Mouse (Mus musculus) CH12.LX (cell line): ENCODE results near the gene Meiob. TPM values are rescaled to one million over a fixed set of nuclear protein-coding genes. Genes with fewer than 3 reads are reported as not detected.

Source experiments
- DNase-seq: peaks from one replicate; pipeline ENCODE4 v3.0.0-alpha.2; 2013; ENCODE audit errors: extremely low read depth
- H3K27ac ChIP-seq: 2 replicates; pipeline ENCODE4 v1.5.1; 2012; ENCODE audit warnings: low read depth, mild to moderate bottlenecking, control low read depth, moderate library complexity; ENCODE audit not compliant: insufficient read depth
- H3K27me3 ChIP-seq: replicated peaks from 2 replicates; pipeline ENCODE3; 2012; ENCODE audit warnings: inconsistent platforms
- H3K36me3 ChIP-seq, 2 experiments: replicated peaks in 1 of 2; 2 replicates each; pipeline versions ENCODE3 to v1.6.1; 2012; ENCODE audit warnings: inconsistent platforms in 1 of 2, low read length in 1 of 2, mild to moderate bottlenecking in 1 of 2, mixed read lengths in 1 of 2, moderate library complexity in 1 of 2; ENCODE audit not compliant: control insufficient read depth in 1 of 2, insufficient read depth in 1 of 2
- H3K4me1 ChIP-seq, 2 experiments: 2 replicates each; pipeline ENCODE4 v1.6.1; 2012; ENCODE audit warnings: inconsistent platforms in 1 of 2, moderate library complexity in 1 of 2; ENCODE audit not compliant: insufficient read depth in 2 of 2, control insufficient read depth in 1 of 2
- H3K4me2 ChIP-seq: 2 replicates; pipeline ENCODE4 v1.6.1; 2012; ENCODE audit warnings: low read depth, mild to moderate bottlenecking, control low read depth; ENCODE audit not compliant: poor library complexity, insufficient read depth, severe bottlenecking
- H3K4me3 ChIP-seq, 3 experiments: fragments of 150-350 bp in 1 of 3; sonication (generic) in 1 of 3; replicated peaks in 1 of 3; 2 replicates each; pipeline versions ENCODE3 to v1.5.1; 2011 to 2012; ENCODE audit warnings: low read depth in 2 of 3, low read length in 2 of 3, mild to moderate bottlenecking in 2 of 3, moderate library complexity in 2 of 3, control low read depth in 1 of 3, improper control_type of control experiment in 1 of 3, inconsistent platforms in 1 of 3, mixed read lengths in 1 of 3; ENCODE audit not compliant: poor library complexity in 1 of 3
- H3K79me2 ChIP-seq: replicated peaks from 2 replicates; pipeline ENCODE4 v1.6.1; 2012; ENCODE audit warnings: mild to moderate bottlenecking, moderate library complexity; ENCODE audit not compliant: control insufficient read depth, poor library complexity, insufficient read depth, severe bottlenecking; ENCODE audit errors: extremely low read depth
- H3K9ac ChIP-seq: 2 replicates; pipeline ENCODE4 v1.6.1; 2012; ENCODE audit warnings: low read depth, mild to moderate bottlenecking, control low read depth, moderate library complexity; ENCODE audit not compliant: insufficient read depth
- H3K9me3 ChIP-seq: replicated peaks from 2 replicates; pipeline ENCODE3; 2012; ENCODE audit warnings: low read length, inconsistent platforms, mixed read lengths
- BHLHE40 ChIP-seq: IDR thresholded peaks from 2 replicates; pipeline ENCODE4 v1.6.1; 2011; ENCODE audit warnings: mild to moderate bottlenecking, low read depth, low read length, improper control_type of control experiment
- CHD1 ChIP-seq: IDR thresholded peaks from 2 replicates; pipeline ENCODE4 v1.6.1; 2012; ENCODE audit warnings: low read depth, low read length, improper control_type of control experiment, inconsistent platforms
- CHD2 ChIP-seq: IDR thresholded peaks from 2 replicates; pipeline ENCODE4 v1.6.1; 2011; ENCODE audit warnings: low read length, improper control_type of control experiment
- CTCF ChIP-seq, 2 experiments: IDR thresholded peaks in 1 of 2; conservative IDR thresholded peaks in 1 of 2; 2 replicates each; pipeline ENCODE4 v1.5.1; 2011 to 2012; ENCODE audit warnings: low read depth in 2 of 2, low read length in 2 of 2, improper control_type of control experiment in 1 of 2, inconsistent platforms in 1 of 2, mild to moderate bottlenecking in 1 of 2, moderate library complexity in 1 of 2
- E2F4 ChIP-seq: IDR thresholded peaks from 2 replicates; pipeline ENCODE4 v1.6.1; 2011; ENCODE audit warnings: low read depth, low read length, improper control_type of control experiment; ENCODE audit not compliant: insufficient replicate concordance
- ELF1 ChIP-seq: IDR thresholded peaks from 2 replicates; pipeline ENCODE4 v1.6.1; 2014; ENCODE audit warnings: low read depth, mild to moderate bottlenecking, inconsistent platforms, low read length, improper control_type of control experiment
- EP300 ChIP-seq: IDR thresholded peaks from 2 replicates; pipeline ENCODE4 v1.6.1; 2011; ENCODE audit warnings: low read length, improper control_type of control experiment
- ETS1 ChIP-seq: conservative IDR thresholded peaks from 2 replicates; pipeline ENCODE4 v1.6.1; 2012; ENCODE audit warnings: low read depth, mild to moderate bottlenecking, inconsistent platforms, low read length, improper control_type of control experiment, moderate library complexity
- GABPA ChIP-seq: IDR thresholded peaks from 2 replicates; pipeline ENCODE4 v1.6.1; 2012; ENCODE audit warnings: low read depth, low read length, improper control_type of control experiment, inconsistent platforms; ENCODE audit not compliant: insufficient replicate concordance
- HCFC1 ChIP-seq: IDR thresholded peaks from 2 replicates; pipeline ENCODE4 v1.6.1; 2012; ENCODE audit warnings: low read depth, mild to moderate bottlenecking, inconsistent platforms, low read length, improper control_type of control experiment
- IRF4 ChIP-seq: IDR thresholded peaks from 2 replicates; pipeline ENCODE4 v1.6.1; 2014; ENCODE audit warnings: low read depth, mild to moderate bottlenecking, inconsistent platforms, low read length, improper control_type of control experiment
- JUN ChIP-seq: IDR thresholded peaks from 2 replicates; pipeline ENCODE4 v1.6.1; 2011; ENCODE audit warnings: low read depth, mild to moderate bottlenecking, low read length, improper control_type of control experiment, moderate library complexity; ENCODE audit not compliant: insufficient read depth
- JUND ChIP-seq: conservative IDR thresholded peaks from 2 replicates; pipeline ENCODE4 v1.6.1; 2011; ENCODE audit warnings: low read depth, low read length, improper control_type of control experiment
- KAT2A ChIP-seq: IDR thresholded peaks from 2 replicates; pipeline ENCODE4 v1.6.1; 2012; ENCODE audit warnings: low read length, improper control_type of control experiment, inconsistent platforms; ENCODE audit not compliant: insufficient replicate concordance
- MAFK ChIP-seq: IDR thresholded peaks from 2 replicates; pipeline ENCODE4 v1.6.1; 2011; ENCODE audit warnings: low read length, improper control_type of control experiment; ENCODE audit not compliant: insufficient replicate concordance
- MAX ChIP-seq: IDR thresholded peaks from 2 replicates; pipeline ENCODE4 v1.6.1; 2011; ENCODE audit warnings: low read length, improper control_type of control experiment
- MAZ ChIP-seq: IDR thresholded peaks from 2 replicates; pipeline ENCODE4 v1.6.1; 2012; ENCODE audit warnings: low read depth, mild to moderate bottlenecking, inconsistent platforms, low read length, improper control_type of control experiment, moderate library complexity
- MEF2A ChIP-seq: IDR thresholded peaks from 2 replicates; pipeline ENCODE4 v1.6.1; 2014; ENCODE audit warnings: low read depth, mild to moderate bottlenecking, inconsistent platforms, low read length, improper control_type of control experiment, borderline replicate concordance
- MXI1 ChIP-seq: IDR thresholded peaks from 2 replicates; pipeline ENCODE4 v1.6.1; 2011; ENCODE audit warnings: mild to moderate bottlenecking, low read depth, low read length, improper control_type of control experiment
- MYC ChIP-seq: IDR thresholded peaks from 2 replicates; pipeline ENCODE4 v1.6.1; 2011; ENCODE audit warnings: low read depth, mild to moderate bottlenecking, improper control_type of control experiment, low read length
- NELFE ChIP-seq: IDR thresholded peaks from 2 replicates; pipeline ENCODE4 v1.6.1; 2011; ENCODE audit warnings: low read depth, low read length, improper control_type of control experiment
- PAX5 ChIP-seq: IDR thresholded peaks from 2 replicates; pipeline ENCODE4 v1.6.1; 2012; ENCODE audit warnings: low read length, inconsistent platforms, mixed read lengths
- POLR2A ChIP-seq: IDR thresholded peaks from 2 replicates; pipeline ENCODE4 v1.6.1; 2011; ENCODE audit warnings: low read depth, mild to moderate bottlenecking, improper control_type of control experiment, low read length
- POLR2AphosphoS2 ChIP-seq: IDR thresholded peaks from 2 replicates; pipeline ENCODE4 v1.6.1; 2011; ENCODE audit warnings: low read depth, low read length, improper control_type of control experiment
- RAD21 ChIP-seq: IDR thresholded peaks from 2 replicates; pipeline ENCODE4 v1.6.1; 2011; ENCODE audit warnings: low read depth, mild to moderate bottlenecking, low read length, improper control_type of control experiment, moderate library complexity
- RCOR1 ChIP-seq: conservative IDR thresholded peaks from 2 replicates; pipeline ENCODE4 v1.6.1; 2012; ENCODE audit warnings: low read depth, mild to moderate bottlenecking, inconsistent platforms, low read length, improper control_type of control experiment
- SIN3A ChIP-seq: IDR thresholded peaks from 2 replicates; pipeline ENCODE4 v1.6.1; 2012; ENCODE audit warnings: low read length, improper control_type of control experiment, inconsistent platforms
- SMC3 ChIP-seq: IDR thresholded peaks from 2 replicates; pipeline ENCODE4 v1.6.1; 2011; ENCODE audit warnings: low read depth, low read length, improper control_type of control experiment
- TBP ChIP-seq: conservative IDR thresholded peaks from 2 replicates; pipeline ENCODE4 v1.6.1; 2011; ENCODE audit warnings: low read depth, low read length, improper control_type of control experiment
- TCF12 ChIP-seq: IDR thresholded peaks from 2 replicates; pipeline ENCODE4 v1.6.1; 2014; ENCODE audit warnings: low read depth, mild to moderate bottlenecking, inconsistent platforms, low read length, improper control_type of control experiment
- UBTF ChIP-seq: IDR thresholded peaks from 2 replicates; pipeline ENCODE4 v1.6.1; 2012; ENCODE audit warnings: low read depth, mild to moderate bottlenecking, inconsistent platforms, low read length, improper control_type of control experiment, moderate library complexity
- USF1 ChIP-seq: IDR thresholded peaks from 2 replicates; pipeline ENCODE4 v1.6.1; 2014; ENCODE audit warnings: low read depth, mild to moderate bottlenecking, inconsistent platforms, low read length, improper control_type of control experiment
- USF2 ChIP-seq: conservative IDR thresholded peaks from 2 replicates; pipeline ENCODE4 v1.6.1; 2011; ENCODE audit warnings: low read depth, low read length, improper control_type of control experiment
- ZC3H11A ChIP-seq: IDR thresholded peaks from 2 replicates; pipeline ENCODE4 v1.6.1; 2012; ENCODE audit warnings: low read depth, mild to moderate bottlenecking, inconsistent platforms, low read length, improper control_type of control experiment
- ZKSCAN1 ChIP-seq: IDR thresholded peaks from 2 replicates; pipeline ENCODE4 v1.6.1; 2012; ENCODE audit warnings: low read depth, inconsistent platforms, low read length, improper control_type of control experiment, borderline replicate concordance
- ZNF384 ChIP-seq: IDR thresholded peaks from 2 replicates; pipeline ENCODE4 v1.6.1; 2012; ENCODE audit warnings: low read depth, low read length, improper control_type of control experiment, inconsistent platforms
- dilution Hi-C: fragments of 300-500 bp; cut with MboI; formaldehyde crosslinking; loops from 2 replicates; pipeline ENCODE4 v1.14.3; 2020; ENCODE audit warnings: low sequenced_read_pairs; ENCODE audit not compliant: extremely low pct_unique_long_range_greater_than_20kb, extremely low pct_ligation_motif_present
- in situ Hi-C: fragments of 300-500 bp; cut with MboI; formaldehyde crosslinking; loops from 3 replicates; pipeline ENCODE4 v1.14.3; 2019; ENCODE audit warnings: low sequenced_read_pairs, low pct_ligation_motif_present, low pct_unique_long_range_greater_than_20kb, mixed read lengths
- polyA plus RNA-seq: library from polyadenylated mRNA; unstranded; fragments of >175 nt; gene quantifications from 2 replicates; pipeline ENCODE4 v1.2.1, GENCODE M21; 2012; ENCODE audit warnings: low read depth; ENCODE audit not compliant: insufficient read length
- total RNA-seq, 2 experiments: library from RNA; depleted of rRNA; stranded (reverse); fragments of 300-350 nt in 1 of 2; fragments of >200 nt in 1 of 2; gene quantifications; 2 replicates each; pipeline ENCODE4 v1.2.3; 2012 to 2014

Meiob gene
- total and polyA plus RNA-seq, 3 experiments = 0.23 to 0.40 (median 0.30) TPM

DNA sequence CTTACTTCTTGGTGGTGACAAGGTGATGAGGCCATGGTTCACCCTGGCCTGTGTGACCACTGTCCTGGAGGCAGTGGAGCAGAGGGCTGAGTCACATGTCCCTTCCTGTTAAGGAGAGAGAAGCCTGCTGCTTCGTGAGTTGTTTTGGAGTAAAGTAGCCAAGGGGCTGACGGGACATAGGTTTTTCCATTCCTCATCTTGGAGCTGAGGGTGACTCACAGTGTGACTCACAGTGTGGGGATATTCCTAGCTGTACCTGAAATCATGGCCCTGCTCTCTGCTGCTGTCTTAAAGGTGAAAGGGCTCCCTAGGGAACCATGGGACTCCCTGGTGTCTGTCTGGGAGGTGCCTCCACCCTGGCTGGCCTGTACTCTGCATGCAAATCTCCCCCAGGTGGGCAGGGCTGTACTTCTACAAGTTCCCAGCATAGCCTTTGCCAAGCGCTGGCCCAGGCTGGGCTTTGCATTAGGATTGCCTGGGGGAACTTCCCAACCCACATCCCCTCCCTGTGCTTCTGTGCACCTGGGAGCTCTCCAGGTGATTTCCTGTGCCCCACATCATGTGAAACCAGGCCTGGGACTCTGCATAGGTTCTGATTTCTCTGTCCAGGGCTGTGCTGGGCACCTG lies 51.9 kb downstream of the Meiob start:
- peak; percentile 69 for DNase-seq
- Histone ChIP-seq H3K4me1 (peaks cover 16 to 56% of the 10 kb centered on the region in 2 experiments), H3K9ac (no peak overlapping the region), H3K79me2 (no peaks in the 10 kb centered on the region; the same call in 1 of the 2 replicates), H3K27me3 (peaks cover 7% of the 10 kb centered on the region), H3K27ac (peak overlapping the region; percentile 12), H3K4me2 (no peak overlapping the region; the same call in 1 of the 2 replicates), H3K9me3 (no peaks in the 10 kb centered on the region), H3K4me3 (no peak overlapping the region), H3K36me3 (peaks cover 27 to 47% of the 10 kb centered on the region in 2 experiments)
- dilution Hi-C loops (no loop called here), in situ Hi-C loops (no loop called here)
- TF ChIP-seq ZC3H11A (no peak), TCF12 (no peak), BHLHE40 (peak; percentile 8; the same call in 1 of the 2 replicates), CHD1 (no peak), SMC3 (no peak), JUN (no peak; the same call in 1 of the 2 replicates), UBTF (no peak), USF1 (0 out of 2 replicates have a peak, but pooled peaks have one; percentile 4), CHD2 (no peak), ZNF384 (no peak), CTCF (conservative IDR thresholded peaks at IDR 0.05 in 1 of 2, IDR thresholded peaks at IDR 0.05 in 1 of 2; ENCODE audit: low read depth in 2 of 2, low read length in 2 of 2) (no peak), ZKSCAN1 (no peak), GABPA (no peak), MEF2A (peak; percentile 18; the same call in 1 of the 2 replicates), KAT2A (no peak), PAX5 (no peak), MAX (no peak), RAD21 (no peak), MAZ (no peak), RCOR1 (no peak), TBP (no peak), POLR2AphosphoS2 (no peak), ELF1 (no peak), EP300 (peak; percentile 31; the same call in 1 of the 2 replicates), HCFC1 (no peak), SIN3A (no peak), MAFK (no peak), USF2 (no peak), MYC (0 out of 2 replicates have a peak, but pooled peaks have one; percentile 9), ETS1 (peak; percentile 81), NELFE (no peak), E2F4 (no peak), IRF4 (peak; percentile 61), JUND (no peak), MXI1 (no peak), POLR2A (no peak)
